Mouse (Mus musculus): ENCODE data around the gene Sync. TPM values are rescaled to one million over a fixed set of nuclear protein-coding genes. Genes with fewer than 3 reads are reported as not detected.
A peak's percentile ranks its signal among the peaks of the same experiment; 100 is the strongest.

Sync gene
- total RNA-seq, 2 experiments from 2014 or later: 1.8 to 2.2 TPM

DNA sequence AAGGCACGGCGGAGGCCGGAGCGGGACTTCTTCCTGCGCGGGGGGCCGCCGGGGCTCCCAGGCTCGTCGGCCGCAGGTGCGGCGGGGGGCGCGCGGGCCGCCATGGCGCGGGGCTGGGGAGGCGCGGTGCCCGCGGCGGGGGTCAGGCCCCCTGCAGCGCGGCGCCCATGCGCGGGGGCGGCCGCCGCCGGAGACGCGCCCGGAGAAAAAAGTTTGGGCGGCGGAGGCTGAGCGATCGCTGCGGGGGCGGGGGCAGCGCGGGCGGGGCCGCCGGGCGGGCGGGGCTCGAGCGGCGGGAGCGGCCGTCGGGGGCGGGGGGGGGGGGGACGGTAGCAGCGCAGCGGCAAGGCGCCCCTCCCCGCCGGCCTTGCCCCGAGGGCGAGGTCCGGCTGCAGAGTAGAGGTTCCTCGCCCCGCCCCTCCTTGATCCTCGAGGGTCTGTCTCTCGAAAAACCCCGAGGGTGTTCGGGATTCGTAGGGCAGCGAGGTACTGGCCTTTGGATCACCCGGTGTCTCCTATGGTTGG, 39.1 kb upstream of the Sync start:
- TF ChIP-seq CTCF (IDR thresholded peaks at IDR 0.05): no peak
- DNase-seq (ENCODE audit: extremely low spot score in 1 of 2, low spot score in 2 of 2): no peak
- H3K4me3 ChIP-seq: peak overlapping the region; percentile 46
- H3K27ac ChIP-seq: peak overlapping the region; percentile 55; the same call in 1 of the 2 replicates
- intact Hi-C loops (cut with DNase I): no loop called here

DNA sequence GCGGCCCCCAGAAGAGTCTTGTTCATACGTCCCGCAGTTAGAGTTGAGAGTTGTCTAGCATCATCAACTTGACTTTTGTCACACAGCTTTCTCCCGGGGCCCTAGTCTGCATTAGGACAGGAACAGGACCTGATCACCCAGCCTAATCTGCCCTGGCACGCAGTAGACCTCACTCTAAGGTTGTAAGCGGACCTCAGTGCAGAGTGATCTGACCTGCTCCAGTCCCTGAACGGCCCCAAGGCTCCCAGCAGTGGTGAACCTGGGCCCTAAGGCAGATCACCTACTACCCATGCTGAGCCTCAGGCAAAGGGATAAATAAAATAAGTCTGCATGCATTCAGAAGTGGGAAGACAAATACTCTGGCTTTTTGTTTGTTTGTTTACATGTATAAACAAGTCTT, 38.1 kb upstream of the Sync start:
- no peak overlapping the region for H3K27ac ChIP-seq
- intact Hi-C loops (cut with DNase I): no loop called here
- no peak for TF ChIP-seq CTCF (IDR thresholded peaks at IDR 0.05)
- DNase-seq (ENCODE audit: extremely low spot score in 1 of 2, low spot score in 2 of 2): no peak
- no peak overlapping the region for H3K4me3 ChIP-seq

DNA sequence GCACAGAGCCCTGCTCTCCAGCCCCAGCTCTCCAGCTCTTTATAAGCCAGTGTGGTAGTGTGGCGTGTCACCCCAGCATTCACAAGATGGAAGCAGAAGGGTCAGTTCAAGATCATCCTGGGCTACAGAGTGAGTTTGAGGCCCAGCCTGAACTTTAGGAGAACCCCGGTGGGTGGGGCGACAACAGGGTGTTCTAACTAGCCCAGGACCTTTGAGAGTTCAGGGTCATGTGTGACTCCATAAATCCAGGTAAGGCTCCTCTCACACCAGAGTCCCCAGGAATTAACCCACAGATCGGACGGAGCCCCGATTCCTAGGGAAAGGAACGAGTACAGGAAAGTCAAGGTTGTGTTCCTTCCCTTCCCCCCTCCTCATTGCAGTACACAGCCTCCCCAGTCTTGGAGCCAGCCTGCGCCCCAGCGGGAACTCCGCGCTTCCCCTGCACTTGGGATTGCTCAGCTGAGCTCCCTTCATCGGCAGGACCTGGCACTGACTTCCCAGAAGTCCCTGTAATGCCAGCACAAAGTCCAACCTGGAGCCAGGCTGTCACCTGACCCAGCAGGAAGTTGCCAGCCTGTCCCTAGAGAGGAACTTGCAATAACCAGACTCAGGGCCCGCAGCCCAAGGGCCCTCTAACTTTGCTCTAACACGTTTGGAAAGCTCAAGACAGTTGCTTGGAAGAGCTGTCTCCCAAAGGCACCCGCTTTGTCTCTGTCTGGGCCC, 36.5 kb upstream of the Sync start:
- no peak overlapping the region for H3K27ac ChIP-seq
- intact Hi-C loops (cut with DNase I): no loop called here
- no peak for TF ChIP-seq CTCF (IDR thresholded peaks at IDR 0.05)
- H3K4me3 ChIP-seq: no peak overlapping the region
- DNase-seq (ENCODE audit: extremely low spot score in 1 of 2, low spot score in 2 of 2): no peak

DNA sequence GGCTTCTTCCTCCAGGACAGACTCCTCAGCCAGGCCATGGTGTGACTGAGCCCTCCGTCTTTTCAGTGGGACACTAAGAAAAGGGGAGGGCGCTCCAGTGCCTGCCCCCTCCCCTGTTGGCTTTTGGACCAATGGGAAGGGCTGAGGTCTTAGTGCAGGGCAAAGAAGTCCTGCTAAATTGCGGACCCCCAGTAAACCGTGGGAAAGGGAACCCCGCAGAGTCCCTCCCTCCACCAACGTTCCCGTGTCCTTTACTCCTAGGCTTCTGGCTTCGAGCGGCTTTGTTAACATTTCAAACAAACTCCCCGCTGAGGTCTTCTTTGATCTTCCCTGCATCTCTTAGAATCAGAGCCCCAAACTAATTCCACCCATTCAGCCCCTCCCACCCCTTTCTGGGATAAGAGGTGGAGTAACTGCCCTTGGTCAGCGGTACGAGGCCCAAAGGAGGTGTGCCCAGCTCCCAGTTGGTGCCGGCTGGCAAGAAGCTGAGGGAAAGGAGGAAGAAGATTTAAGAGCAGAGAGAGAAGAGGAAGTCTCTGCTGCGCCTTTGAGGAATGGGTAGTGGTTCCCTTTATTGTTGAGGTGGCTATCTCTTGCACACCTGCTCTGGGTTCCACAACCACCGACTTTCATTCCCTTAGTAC, 35.8 kb upstream of the Sync start:
- no peak for TF ChIP-seq CTCF (IDR thresholded peaks at IDR 0.05)
- Histone ChIP-seq H3K27ac (no peak overlapping the region), H3K4me3 (no peak overlapping the region)
- no peak for DNase-seq (ENCODE audit: extremely low spot score in 1 of 2, low spot score in 2 of 2)
- intact Hi-C loops (cut with DNase I): no loop called here

GRCm38 (mm10) chr4:129252492-129252891, 34.9 kb upstream of the Sync start:
- H3K4me3 ChIP-seq: no peak overlapping the region
- DNase-seq (ENCODE audit: extremely low spot score in 1 of 2, low spot score in 2 of 2): no peak
- intact Hi-C loops (cut with DNase I): no loop called here
- H3K27ac ChIP-seq: no peak overlapping the region
- TF ChIP-seq CTCF (IDR thresholded peaks at IDR 0.05): no peak

GRCm38 (mm10) chr4:129254571-129254970, 32.8 kb upstream of the Sync start:
- Histone ChIP-seq H3K27ac (no peak overlapping the region), H3K4me3 (no peak overlapping the region)
- intact Hi-C loops (cut with DNase I): no loop called here
- no peak for DNase-seq (ENCODE audit: extremely low spot score in 1 of 2, low spot score in 2 of 2)
- no peak for TF ChIP-seq CTCF (IDR thresholded peaks at IDR 0.05)

GRCm38 (mm10) chr4:129256450-129257380, 30.7 kb upstream of the Sync start:
- TF ChIP-seq CTCF (IDR thresholded peaks at IDR 0.05): no peak
- Histone ChIP-seq H3K27ac (no peak overlapping the region), H3K4me3 (no peak overlapping the region)
- intact Hi-C loops (cut with DNase I): no loop called here
- no peak for DNase-seq (ENCODE audit: extremely low spot score in 1 of 2, low spot score in 2 of 2)

DNA sequence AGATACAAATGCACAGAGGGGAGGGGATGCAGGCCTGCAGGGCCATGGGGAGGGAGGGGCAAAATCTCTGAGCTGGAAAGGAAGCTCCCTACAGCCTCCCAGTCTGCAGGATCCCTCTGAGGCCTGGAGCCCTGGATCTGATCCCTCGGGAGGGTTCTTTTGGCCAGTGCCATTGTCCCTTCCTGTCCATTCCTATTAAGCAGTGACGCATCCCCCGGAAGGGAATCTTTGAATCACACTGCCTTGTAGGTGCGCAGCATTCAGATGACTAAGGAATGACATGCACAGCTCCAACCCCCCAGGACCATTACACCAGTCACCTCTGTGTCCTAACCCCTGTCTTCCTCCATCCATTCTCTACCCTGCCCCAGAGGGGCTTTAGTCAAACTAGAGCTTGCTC, 28.3 kb upstream of the Sync start:
- H3K4me3 ChIP-seq: no peak overlapping the region
- no peak for TF ChIP-seq CTCF (IDR thresholded peaks at IDR 0.05)
- intact Hi-C loops (cut with DNase I): no loop called here
- no peak overlapping the region for H3K27ac ChIP-seq
- no peak for DNase-seq (ENCODE audit: extremely low spot score in 1 of 2, low spot score in 2 of 2)

DNA sequence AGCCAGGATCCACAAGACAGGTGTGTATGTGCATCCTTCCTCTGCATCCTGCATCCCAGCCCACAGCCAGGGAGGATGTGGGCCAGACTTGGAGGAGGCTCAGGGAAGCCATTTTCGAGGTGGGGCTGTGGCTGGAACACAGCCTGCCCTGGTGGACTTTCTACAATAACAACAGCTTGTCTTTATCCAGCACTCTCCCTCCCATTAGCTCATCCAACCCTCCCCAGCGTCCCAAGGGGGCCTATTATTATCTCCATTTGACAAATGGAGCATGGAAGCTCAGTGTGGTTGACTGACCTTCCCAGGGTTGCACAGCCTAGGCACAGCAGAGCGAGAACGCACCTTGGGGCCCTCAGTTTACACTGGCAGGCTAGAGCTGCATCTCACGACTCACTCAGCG, 26.7 kb upstream of the Sync start:
- TF ChIP-seq CTCF (IDR thresholded peaks at IDR 0.05): no peak
- intact Hi-C loops (cut with DNase I): loop anchor here (5.0 kb wide), 1 partner anchor 33 kb away; no protein-coding TSS in a partner anchor
- H3K4me3 ChIP-seq: no peak overlapping the region
- DNase-seq (ENCODE audit: extremely low spot score in 1 of 2, low spot score in 2 of 2): no peak
- no peak overlapping the region for H3K27ac ChIP-seq

GRCm38 (mm10) chr4:129261196-129261595, 26.2 kb upstream of the Sync start, which contains the start of gene C77080:
Gene C77080 (minus strand): TSS chr4:129261404.
- DNase-seq (ENCODE audit: extremely low spot score in 1 of 2, low spot score in 2 of 2): no peak
- TF ChIP-seq CTCF (IDR thresholded peaks at IDR 0.05): no peak
- H3K27ac ChIP-seq: no peak within 1 kb of the TSS
- no peak within 1 kb of the TSS for H3K4me3 ChIP-seq
- intact Hi-C loops (cut with DNase I): loop anchor here (5.0 kb wide), 1 partner anchor 34 kb away; no protein-coding TSS in a partner anchor

DNA sequence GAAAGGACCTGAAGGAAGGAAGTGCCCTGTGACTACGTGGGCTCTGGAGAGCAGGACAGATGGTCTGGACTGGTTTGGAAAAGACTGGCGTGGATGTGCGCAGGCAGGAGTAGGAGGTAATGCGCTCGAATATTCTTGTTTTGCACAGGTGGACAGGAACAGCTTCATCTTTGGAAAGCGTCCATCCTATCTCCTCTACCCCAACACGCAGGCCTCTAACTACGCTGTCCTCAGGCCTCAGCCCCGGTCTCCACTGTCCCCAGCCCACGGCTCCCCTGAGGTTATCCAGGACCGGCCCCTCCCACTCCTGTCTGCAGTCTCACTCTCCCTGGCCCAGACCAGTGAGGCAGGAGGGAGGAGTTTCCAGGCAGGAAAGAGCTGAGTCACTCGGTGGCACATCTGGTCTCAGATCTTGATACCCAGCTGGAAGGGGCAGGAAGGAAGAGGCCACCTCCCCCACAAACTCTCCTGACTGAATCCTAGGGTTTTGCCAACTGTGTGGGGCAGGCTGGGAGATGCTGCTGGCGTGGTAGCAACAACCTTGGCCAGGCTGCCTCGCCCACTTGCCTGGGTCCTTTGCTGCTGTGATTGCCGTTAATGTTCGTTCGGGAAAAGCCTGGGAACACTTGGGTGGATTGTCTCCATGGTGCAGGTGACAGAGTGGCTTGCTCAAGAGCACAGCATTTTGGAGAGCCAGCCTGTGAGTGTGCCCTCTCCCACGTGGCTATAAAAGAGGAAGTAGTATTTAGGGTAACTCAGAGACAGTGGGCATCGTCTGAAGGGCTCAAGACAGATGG, 24.0 kb upstream of the Sync start:
- no peak for TF ChIP-seq CTCF (IDR thresholded peaks at IDR 0.05)
- peak overlapping the region; percentile 76 for H3K27ac ChIP-seq
- H3K4me3 ChIP-seq: no peak overlapping the region
- intact Hi-C loops (cut with DNase I): loop anchor here (1.0 to 5.0 kb wide), 3 partner anchors 25 to 119 kb away; no protein-coding TSS in a partner anchor
- peak; percentile 32 to 59 for DNase-seq (ENCODE audit: extremely low spot score in 1 of 2, low spot score in 2 of 2)
